Mouse (Mus musculus) c-Kit-negative CD71-positive TER-119-positive erythroid progenitor cells, embryonic 14.5 days (primary cell): Measurements from ENCODE around the gene Snrnp70.
"Not testable (repeated sequence)": the region's sequence is repeated elsewhere in the genome, so short reads cannot be mapped to it uniquely, and the experiment has no call there.

Experiments used
- DNase-seq: peaks from one replicate; pipeline ENCODE4 v3.0.0-alpha.2; 2013; ENCODE audit warnings: low read depth, low spot score

The Snrnp70 gene

DNA sequence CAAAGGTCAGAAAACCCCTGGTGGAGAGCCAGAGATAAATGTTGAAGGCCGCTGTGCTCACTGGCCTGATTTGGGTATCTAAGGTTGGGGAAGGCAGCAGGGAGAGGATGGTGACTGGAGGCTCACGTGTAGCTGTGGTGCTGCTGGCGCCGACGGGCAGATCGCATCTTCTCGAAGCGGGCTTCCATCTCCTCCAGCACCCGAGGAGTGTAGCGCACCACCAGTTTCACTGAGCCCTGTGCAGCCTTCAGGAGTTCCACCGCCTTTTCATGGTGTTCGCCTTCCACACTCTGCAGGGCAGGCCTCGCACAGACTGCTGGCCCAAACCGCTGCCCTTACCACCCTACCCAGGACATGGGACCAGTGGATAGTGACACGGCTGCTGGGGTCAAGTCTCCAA lies 27.4 kb downstream of the Snrnp70 start:
- DNase-seq: no peak

DNA sequence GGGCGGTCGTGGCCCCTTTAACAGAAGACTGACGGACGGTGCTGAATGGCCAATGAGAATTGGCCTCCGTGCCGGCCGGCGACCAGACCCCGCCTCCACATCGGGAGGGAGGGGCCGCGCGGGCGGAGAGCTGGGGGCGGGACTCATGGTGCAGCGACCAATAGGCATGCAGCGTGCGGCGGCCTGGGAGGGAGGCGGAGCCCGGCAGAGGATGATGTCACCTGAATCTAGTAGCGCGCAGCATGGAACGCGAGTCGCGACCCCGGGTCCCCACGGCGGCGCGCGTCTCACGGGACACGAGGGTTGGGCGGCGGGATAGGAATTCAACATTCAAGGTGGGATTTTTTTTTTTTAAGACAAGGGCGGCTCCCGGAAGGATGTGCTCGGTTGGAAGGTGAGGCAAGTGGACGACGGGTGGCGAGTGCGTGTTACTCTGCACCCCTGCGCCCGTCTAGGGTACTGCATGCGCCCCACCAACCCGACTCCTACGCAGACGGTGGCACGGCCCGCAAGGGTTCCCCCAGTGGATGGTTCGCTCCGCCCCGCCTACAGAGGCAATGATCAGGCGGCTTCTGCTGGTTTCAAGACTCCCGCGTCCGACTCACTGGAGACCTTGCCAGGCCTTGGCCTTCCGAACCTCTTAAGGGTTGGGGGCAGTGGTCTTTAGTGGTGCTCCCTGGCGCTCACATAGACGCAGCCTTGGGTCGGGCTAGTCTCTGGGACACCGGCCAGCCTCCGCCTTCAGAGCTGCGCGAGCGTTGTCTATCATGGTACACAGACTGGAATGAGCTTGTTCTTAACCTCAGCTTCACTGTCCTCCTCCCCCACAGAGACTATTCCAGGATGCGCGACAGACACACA lies 28.3 kb downstream of the Snrnp70 start:
- DNase-seq: peak; percentile 83

DNA sequence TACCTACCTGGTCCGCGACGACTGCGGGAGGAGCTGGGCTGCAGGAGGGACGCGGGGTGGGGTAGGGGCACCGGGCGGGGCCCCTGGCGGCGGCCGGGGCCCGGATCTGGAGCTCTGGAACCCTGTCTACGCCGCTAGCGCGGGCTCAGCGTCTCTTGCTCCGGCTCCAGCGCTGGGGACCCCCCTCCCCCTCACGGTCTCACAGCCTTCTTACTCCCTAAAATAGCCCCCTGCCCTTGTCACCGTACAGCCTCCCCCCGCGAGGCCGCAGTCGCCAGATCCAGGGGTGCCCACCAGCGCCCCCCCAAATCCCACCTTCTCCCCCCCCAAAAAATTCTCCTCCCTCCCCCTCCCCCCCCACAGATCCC lies 28.9 kb downstream of the Snrnp70 start, which contains the start of gene Ppfia3:
Gene Ppfia3 (minus strand): TSS at position 368 of the 368 bp plus-strand sequence.
- DNase-seq: no peak

- DNase-seq: no peak
These were observed 29.5 kb downstream of the Snrnp70 start for GRCm38 (mm10) chr7:45365742-45366651.

GRCm38 (mm10) chr7:45363983-45364382 lies 31.6 kb downstream of the Snrnp70 start:
- no peak for DNase-seq

GRCm38 (mm10) chr7:45362801-45363200 lies 32.7 kb downstream of the Snrnp70 start:
- no peak for DNase-seq

DNA sequence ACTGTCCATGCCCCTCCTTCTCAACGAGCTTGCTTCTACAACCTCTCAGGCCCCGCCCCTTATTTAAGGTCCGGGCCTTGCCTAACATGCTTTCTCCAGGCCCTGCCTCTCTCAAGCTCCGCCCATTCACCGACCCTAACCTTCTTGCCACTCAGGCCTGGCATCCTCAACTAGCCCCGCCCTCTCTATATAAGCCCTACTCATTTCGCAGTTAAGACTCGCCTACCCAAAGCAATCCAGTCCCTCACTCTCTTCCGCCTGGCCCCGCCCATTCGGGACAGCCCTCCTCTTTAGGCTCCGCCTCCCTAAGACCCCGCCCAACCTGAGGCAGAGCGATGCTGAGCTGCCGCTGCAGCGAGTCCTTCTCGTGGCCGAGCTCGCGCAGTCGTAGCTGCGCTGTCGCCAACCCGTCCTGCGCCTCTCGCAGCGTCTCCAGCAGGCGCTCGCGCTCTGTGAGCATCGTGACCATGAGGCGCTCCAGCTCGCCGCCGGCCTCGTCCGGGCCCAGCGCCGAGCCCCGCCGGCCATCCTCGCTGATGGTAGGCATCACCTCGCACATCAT lies 34.2 kb downstream of the Snrnp70 start:
- no peak for DNase-seq

DNA sequence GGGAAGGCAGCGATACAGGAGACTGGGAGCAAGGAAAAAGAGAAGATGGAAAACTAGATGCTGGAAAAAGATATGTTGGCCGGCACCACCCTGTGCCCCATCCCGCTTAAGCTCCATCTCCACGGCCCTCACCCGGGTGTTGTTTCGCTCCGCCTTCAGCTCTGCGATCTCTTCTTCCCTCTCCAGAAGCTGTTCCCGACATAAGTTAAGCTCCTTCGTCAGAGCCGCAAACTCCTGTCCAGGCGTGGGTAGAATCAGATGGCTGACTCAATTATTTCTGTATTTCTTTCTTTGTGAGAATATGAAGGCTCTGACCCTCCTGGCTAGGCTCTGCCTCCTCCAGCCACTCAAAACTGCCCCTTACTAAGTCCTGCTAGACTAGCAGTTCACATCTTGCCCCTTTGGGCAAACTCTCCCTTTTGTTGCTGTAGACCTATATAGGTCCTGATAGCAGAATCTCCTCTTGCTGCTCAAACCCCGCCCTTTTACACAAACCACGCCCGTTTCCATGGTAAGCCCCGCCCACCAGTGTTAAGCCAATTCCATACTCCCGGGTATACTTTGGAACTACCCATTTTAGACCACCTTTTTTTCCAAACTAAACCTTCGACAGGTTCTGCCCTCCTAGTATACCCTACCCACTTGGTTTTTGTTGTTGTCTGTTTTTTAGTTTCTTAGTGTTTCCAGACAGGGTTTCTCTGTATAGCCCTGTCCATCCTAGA lies 35.0 kb downstream of the Snrnp70 start:
- no peak for DNase-seq

- not testable (repeated sequence) for DNase-seq
These were observed 36.5 kb downstream of the Snrnp70 start for GRCm38 (mm10) chr7:45359081-45359480.

DNA sequence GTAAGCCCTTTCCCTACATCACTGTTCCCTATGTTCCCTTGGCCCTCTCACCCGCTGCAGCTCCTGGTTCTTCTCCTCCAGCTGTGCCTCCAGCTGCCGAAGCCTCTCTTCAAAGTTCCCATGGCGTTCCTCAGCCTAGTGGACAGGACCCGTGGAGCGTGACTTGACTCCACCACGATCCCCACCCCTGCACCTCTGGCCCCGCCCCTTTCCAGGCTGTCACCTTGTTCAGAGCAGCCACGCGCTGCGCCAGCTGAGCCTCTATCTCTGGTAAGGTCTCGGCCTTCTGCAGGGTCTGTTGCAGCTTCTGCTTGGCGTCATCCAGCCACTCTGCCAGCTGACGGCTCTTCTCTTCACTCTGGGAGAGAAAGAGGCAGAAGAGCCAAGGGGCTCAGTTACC lies 39.5 kb downstream of the Snrnp70 start:
- DNase-seq: no peak

GRCm38 (mm10) chr7:45355318-45356020 lies 40.1 kb downstream of the Snrnp70 start:
- no peak for DNase-seq

GRCm38 (mm10) chr7:45353041-45353440 lies 42.5 kb downstream of the Snrnp70 start:
- DNase-seq: no peak

DNA sequence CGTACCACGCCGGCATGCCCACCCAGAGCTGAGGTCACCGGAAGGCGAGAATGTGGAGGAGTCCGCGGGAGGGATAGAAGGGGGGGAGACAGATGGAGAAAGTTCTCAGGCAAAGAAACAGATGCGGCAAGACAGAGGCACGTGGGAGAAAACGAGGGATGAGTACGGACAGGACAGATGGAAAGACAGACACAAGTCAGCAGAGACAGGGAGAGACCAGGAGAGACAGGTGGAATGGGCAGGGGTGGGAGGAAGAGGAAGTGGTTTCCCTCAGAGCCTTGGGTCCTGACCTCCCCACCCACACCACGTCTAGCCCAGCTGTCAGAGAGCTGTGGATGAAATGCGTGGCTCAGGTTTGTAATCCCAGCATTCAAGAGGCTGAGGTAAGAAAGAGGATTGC lies 48.6 kb downstream of the Snrnp70 start:
- DNase-seq: no peak

DNA sequence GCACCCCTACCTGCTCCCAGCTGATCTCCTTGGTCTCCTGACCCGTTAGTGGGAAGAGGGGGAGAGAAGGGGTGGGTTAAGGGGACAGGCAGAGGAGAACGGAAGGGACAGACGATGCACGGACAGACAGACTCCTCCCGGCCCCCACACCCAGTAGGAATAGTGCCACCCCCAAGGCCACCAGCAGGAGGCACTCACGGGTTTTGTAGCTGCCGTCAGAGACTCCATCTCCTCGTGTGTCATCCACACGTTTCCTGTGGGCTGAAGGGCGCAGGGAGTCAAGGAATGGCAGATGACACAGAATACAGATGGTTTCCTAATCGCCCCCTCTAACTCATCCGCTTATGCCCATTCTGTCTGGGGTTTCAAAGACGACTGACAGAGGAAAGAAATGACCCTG lies 52.0 kb downstream of the Snrnp70 start:
- DNase-seq: no peak

DNA sequence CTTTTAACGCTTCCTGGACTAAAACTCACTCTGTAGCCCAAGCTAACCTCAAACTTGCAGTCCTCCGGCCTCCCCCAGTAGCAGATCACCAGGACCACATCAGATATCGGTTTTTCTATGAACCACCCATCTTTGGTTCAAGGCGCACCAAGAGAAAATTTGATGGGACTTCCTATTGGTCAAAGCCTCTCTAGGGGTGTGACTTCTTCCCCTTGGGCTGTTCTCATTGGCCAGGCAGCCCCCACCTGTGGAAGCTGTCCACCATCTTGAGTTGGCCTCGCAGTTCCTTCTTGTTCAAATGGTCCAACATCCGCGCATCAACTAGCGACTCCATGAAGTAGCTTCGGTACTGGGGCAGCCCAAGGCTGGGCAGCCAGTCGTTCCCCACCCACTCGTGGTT lies 53.5 kb downstream of the Snrnp70 start:
- no peak for DNase-seq

- peak; percentile 70 for DNase-seq
These were observed 54.2 kb downstream of the Snrnp70 start for GRCm38 (mm10) chr7:45341303-45341702.

GRCm38 (mm10) chr7:45340669-45341068 lies 54.9 kb downstream of the Snrnp70 start:
- DNase-seq: peak; percentile 50

GRCm38 (mm10) chr7:45340066-45340442 lies 55.5 kb downstream of the Snrnp70 start:
- DNase-seq: no peak

GRCm38 (mm10) chr7:45339410-45340065 lies 56.0 kb downstream of the Snrnp70 start:
- DNase-seq: peak; percentile 39

GRCm38 (mm10) chr7:45338161-45338911 lies 57.2 kb downstream of the Snrnp70 start:
- no peak for DNase-seq
